ENCODE assay signal across 8 mouse cellular contexts in genomic region chr2:70629339-70629761, GRCm38 (mm10). TPM values are rescaled to one million over a fixed set of nuclear protein-coding genes. Genes with fewer than 3 reads are reported as not detected.
A peak's percentile ranks its signal among the peaks of the same experiment; 100 is the strongest.
DNase-seq lines count a peak whose midpoint lies in the region; ATAC-seq and TF ChIP-seq lines count a peak whose summit lies in the region.

No protein-coding gene starts in this region.

- H3K36me3 ChIP-seq in lung, embryonic 14.5 days (ENCODE audit: insufficient read depth), result no peaks in the 10 kb centered on the region
- no peaks in the 10 kb centered on the region for H3K36me3 ChIP-seq in hindbrain, embryonic 13.5 days
- H3K36me3 ChIP-seq in limb, embryonic 10.5 days, result no peaks in the 10 kb centered on the region
- H3K36me3 ChIP-seq in neural tube, embryonic 14.5 days (ENCODE audit: control insufficient read depth, insufficient read depth, low read length), result no peaks in the 10 kb centered on the region

- H3K4me2 ChIP-seq in lung, embryonic 14.5 days, result peak overlapping the region; percentile 45
- H3K4me2 ChIP-seq in hindbrain, embryonic 13.5 days, result peak overlapping the region; percentile 46
- H3K4me2 ChIP-seq in neural tube, embryonic 14.5 days (ENCODE audit: low read depth, low read length), result peak overlapping the region; percentile 42

- WGBS in lung, embryonic 14.5 days, result 10% methylated on average over 10 of the region's 10 CpGs
- 14% methylated on average over 10 of the region's 10 CpGs for WGBS in hindbrain, embryonic 13.5 days
- WGBS in limb, embryonic 10.5 days, result 21% methylated on average over 10 of the region's 10 CpGs
- WGBS in neural tube, embryonic 14.5 days, result 3% methylated on average over 10 of the region's 10 CpGs

- no peaks in the 10 kb centered on the region for H3K27me3 ChIP-seq in lung, embryonic 14.5 days (ENCODE audit: insufficient read depth, low read length)
- no peaks in the 10 kb centered on the region for H3K27me3 ChIP-seq in hindbrain, embryonic 13.5 days
- no peaks in the 10 kb centered on the region for H3K27me3 ChIP-seq in limb, embryonic 10.5 days (ENCODE audit: low read depth, poor library complexity, severe bottlenecking)
- no peaks in the 10 kb centered on the region for H3K27me3 ChIP-seq in neural tube, embryonic 14.5 days (ENCODE audit: control insufficient read depth, insufficient read depth, low read length)

- TF ChIP-seq CTCF in lung, embryonic 14.5 days (IDR thresholded peaks at IDR 0.05; ENCODE audit: low read depth), result no peak

- no peak overlapping the region for H3K9ac ChIP-seq in lung, embryonic 14.5 days
- peak overlapping the region; percentile 39; the same call in 1 of the 2 replicates for H3K9ac ChIP-seq in hindbrain, embryonic 13.5 days
- 0 out of 2 replicates have a peak overlapping the region, but pooled peaks have one; percentile 25 for H3K9ac ChIP-seq in neural tube, embryonic 14.5 days (replicated peaks; ENCODE audit: low read depth, low read length)

- H3K27ac ChIP-seq in lung, embryonic 14.5 days (ENCODE audit: low read depth), result no peak overlapping the region
- H3K27ac ChIP-seq in hindbrain, embryonic 13.5 days, result peak overlapping the region; percentile 60
- H3K27ac ChIP-seq in limb, embryonic 10.5 days, result peak overlapping the region; percentile 73; the same call in 1 of the 2 replicates
- no peak overlapping the region for H3K27ac ChIP-seq in neural tube, embryonic 14.5 days (ENCODE audit: low read depth, low read length)

- H3K4me1 ChIP-seq in lung, embryonic 14.5 days (ENCODE audit: insufficient read depth), result no peaks in the 10 kb centered on the region
- peaks cover 16% of the 10 kb centered on the region for H3K4me1 ChIP-seq in hindbrain, embryonic 13.5 days (replicated peaks)
- H3K4me1 ChIP-seq in limb, embryonic 10.5 days, result peaks cover 14% of the 10 kb centered on the region
- H3K4me1 ChIP-seq in neural tube, embryonic 14.5 days (ENCODE audit: control insufficient read depth, insufficient read depth, low read length), result 0 out of 2 replicates have a peak, but pooled peaks cover 4% of the 10 kb centered on the region

- no peaks in the 10 kb centered on the region for H3K9me3 ChIP-seq in lung, embryonic 14.5 days (ENCODE audit: low read depth, low read length)
- no peaks in the 10 kb centered on the region for H3K9me3 ChIP-seq in hindbrain, embryonic 13.5 days
- no peaks in the 10 kb centered on the region for H3K9me3 ChIP-seq in limb, embryonic 10.5 days (replicated peaks)
- no peaks in the 10 kb centered on the region for H3K9me3 ChIP-seq in neural tube, embryonic 14.5 days (ENCODE audit: control insufficient read depth, low read length)

- peak; percentile 82 for DNase-seq in lung, embryonic 14.5 days
- no peak for DNase-seq in lung, postnatal 14 days
- peak; percentile 40 for DNase-seq in embryo, embryonic 11.5 days (ENCODE audit: low read depth, low spot score)
- peak; percentile 52 for DNase-seq in limb, embryonic 10.5 days (ENCODE audit: low spot score)
- DNase-seq in cerebellum, adult 11-12 months, result no peak
- no peak for DNase-seq in urinary bladder, postnatal 25 days (ENCODE audit: low spot score)

- peak; percentile 87 for ATAC-seq in lung, embryonic 14.5 days (ENCODE audit: insufficient read depth)
- ATAC-seq in hindbrain, embryonic 13.5 days (ENCODE audit: low FRiP score), result peak; percentile 94
- ATAC-seq in neural tube, embryonic 14.5 days (ENCODE audit: low read depth), result peak; percentile 92

- H3K4me3 ChIP-seq in lung, embryonic 14.5 days (ENCODE audit: low read depth, low read length), result peak overlapping the region; percentile 15
- peak overlapping the region; percentile 21; the same call in 1 of the 2 replicates for H3K4me3 ChIP-seq in hindbrain, embryonic 13.5 days
- H3K4me3 ChIP-seq in limb, embryonic 10.5 days, result peak overlapping the region; percentile 19; the same call in 1 of the 2 replicates
- peak overlapping the region; percentile 1; the same call in 1 of the 2 replicates for H3K4me3 ChIP-seq in neural tube, embryonic 14.5 days (ENCODE audit: low read depth, low read length)

RNA-seq across cellular contexts. Expression of gene Gorasp2, which starts 32.0 kb away (rescaled TPM):
- 203 and 208 TPM in 2 replicates for polyA plus RNA-seq in lung, embryonic 14.5 days (2014; fragmentation: Nextera tagmentation; extraction: Ambion mirVana)
- 118 and 127 TPM in 2 replicates for polyA plus RNA-seq in hindbrain, embryonic 13.5 days (2015; fragmentation: Nextera tagmentation; extraction: Ambion mirVana)
- 173 TPM in 2 replicates for polyA plus RNA-seq in limb, embryonic 10.5 days (2016; fragmentation: Nextera tagmentation; extraction: Ambion mirVana)
- polyA plus RNA-seq in neural tube, embryonic 14.5 days (2014; fragmentation: Nextera tagmentation; extraction: Ambion mirVana), result 130 and 136 TPM in 2 replicates

RNA-seq across cellular contexts. Expression of gene Gm26558, which starts 32.6 kb away (rescaled TPM):
- 5.1 and 5.3 TPM in 2 replicates for polyA plus RNA-seq in lung, embryonic 14.5 days (2014; fragmentation: Nextera tagmentation; extraction: Ambion mirVana)
- 3.1 and 3.7 TPM in 2 replicates for polyA plus RNA-seq in hindbrain, embryonic 13.5 days (2015; fragmentation: Nextera tagmentation; extraction: Ambion mirVana)
- 3.4 and 4.6 TPM in 2 replicates for polyA plus RNA-seq in limb, embryonic 10.5 days (2016; fragmentation: Nextera tagmentation; extraction: Ambion mirVana)
- 5.0 and 5.6 TPM in 2 replicates for polyA plus RNA-seq in neural tube, embryonic 14.5 days (2014; fragmentation: Nextera tagmentation; extraction: Ambion mirVana)

Comparison
In these comparisons a context has a peak if more than half of its experiments do, and no peak if none do; other contexts are left out.
1. DNase-seq: peak in lung, embryonic 14.5 days (single experiment), embryo, embryonic 11.5 days (single experiment) and limb, embryonic 10.5 days (single experiment); none in lung, postnatal 14 days (single experiment), cerebellum, adult 11-12 months (single experiment) and urinary bladder, postnatal 25 days (single experiment).
2. H3K27ac ChIP-seq: peak in hindbrain, embryonic 13.5 days (single experiment) and limb, embryonic 10.5 days (single experiment); none in lung, embryonic 14.5 days (single experiment) and neural tube, embryonic 14.5 days (single experiment).
3. Peak in every context shown above with its lines, with median percentiles within 50 percentile points of each other: ATAC-seq, H3K4me2 ChIP-seq and H3K4me3 ChIP-seq.